Mouse (Mus musculus): ENCODE data around the gene Btrc.

DNA sequence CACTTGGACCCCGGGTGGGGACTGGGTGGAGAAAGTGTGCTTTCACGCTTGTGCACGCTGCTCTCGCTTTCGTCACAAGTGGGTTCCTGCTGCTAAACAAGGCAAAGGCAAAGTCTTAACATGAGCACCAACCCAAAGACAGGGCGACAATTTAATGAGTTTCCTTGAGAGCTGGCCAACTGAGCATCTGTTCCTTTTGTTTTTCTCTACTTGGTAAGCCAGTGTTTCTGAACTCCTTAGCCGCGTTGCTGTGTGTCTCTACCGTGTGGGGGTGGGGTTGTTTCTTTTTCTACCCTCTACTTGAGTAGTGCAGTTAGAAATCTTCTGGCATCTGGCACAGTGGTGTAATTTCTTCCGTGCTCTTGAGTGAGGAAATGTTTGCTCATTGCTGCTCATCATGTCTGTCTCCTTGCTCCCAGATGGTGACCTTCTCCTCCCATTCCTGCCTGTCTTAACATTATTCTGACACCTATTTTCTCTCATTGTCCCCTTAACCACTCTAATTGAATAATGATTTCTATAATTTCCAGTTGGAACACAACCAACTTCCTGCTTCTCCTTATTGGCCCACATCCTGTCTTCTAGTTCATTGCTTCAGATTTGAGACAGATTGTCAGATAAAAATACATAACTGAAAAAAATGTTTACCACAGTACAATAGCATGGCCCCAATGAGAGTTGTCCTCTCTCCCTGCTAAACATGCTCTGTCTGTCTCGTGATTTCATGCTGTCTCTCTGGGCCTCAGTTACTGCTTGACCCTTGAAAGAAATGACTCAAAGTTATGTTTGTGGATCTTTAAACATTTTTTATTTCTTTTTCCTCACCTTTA lies 109.4 kb downstream of the Btrc start:
- TF ChIP-seq CTCF (conservative IDR thresholded peaks at IDR 0.05 in 1 of 2, IDR thresholded peaks at IDR 0.05 in 1 of 2; ENCODE audit: low read depth in 2 of 2, low read length in 2 of 2): no peak
- no peak for TF ChIP-seq POLR2A (IDR thresholded peaks at IDR 0.05; ENCODE audit: low read depth, low read length)
- no peak for TF ChIP-seq ZNF384 (IDR thresholded peaks at IDR 0.05; ENCODE audit: low read depth, low read length)
- no peak for TF ChIP-seq MAFK (IDR thresholded peaks at IDR 0.05; ENCODE audit: insufficient replicate concordance, low read length)

Measured in CH12.LX (cell line).